Mouse (Mus musculus) liver, adult 2 months (tissue): ENCODE measurements around the gene Pik3c2g. TPM values are rescaled to one million over a fixed set of nuclear protein-coding genes. Genes with fewer than 3 reads are reported as not detected.
A peak's percentile ranks its signal among the peaks of the same experiment; 100 is the strongest.

Experiments used
- DNase-seq: peaks from one replicate; pipeline ENCODE4 v3.0.0-alpha.2; 2011; ENCODE audit warnings: low read depth, low spot score; ENCODE audit errors: extremely low read depth
- H3K27ac ChIP-seq: fragments of 200-500 bp; replicated peaks from 2 replicates; pipeline ENCODE4 v1.5.1; 2012; ENCODE audit warnings: low read depth, mild to moderate bottlenecking, control low read depth, inconsistent platforms, low read length; ENCODE audit not compliant: insufficient read depth
- H3K27me3 ChIP-seq: fragments of 200-500 bp; 2 replicates; pipeline ENCODE4 v1.6.1; 2012; ENCODE audit warnings: mild to moderate bottlenecking, moderate library complexity, low read length, inconsistent platforms; ENCODE audit not compliant: control insufficient read depth, insufficient read depth
- H3K36me3 ChIP-seq: fragments of 200-500 bp; 2 replicates; pipeline ENCODE4 v1.6.1; 2012; ENCODE audit warnings: low read length, inconsistent platforms; ENCODE audit not compliant: control insufficient read depth, insufficient read depth
- H3K4me1 ChIP-seq: fragments of 200-500 bp; 2 replicates; pipeline ENCODE4 v1.6.1; 2011; ENCODE audit warnings: low read length; ENCODE audit not compliant: control insufficient read depth, insufficient read depth
- H3K4me3 ChIP-seq: fragments of 200-500 bp; 2 replicates; pipeline ENCODE4 v1.5.1; 2011; ENCODE audit warnings: low read depth, mild to moderate bottlenecking, control low read depth, low read length, moderate library complexity; ENCODE audit not compliant: insufficient read depth
- H3K79me2 ChIP-seq: fragments of 200-500 bp; 2 replicates; pipeline ENCODE4 v1.6.1; 2012; ENCODE audit warnings: inconsistent platforms, mild to moderate bottlenecking, low read length, moderate library complexity; ENCODE audit not compliant: control insufficient read depth, insufficient read depth
- H3K9ac ChIP-seq: fragments of 200-500 bp; 2 replicates; pipeline ENCODE4 v1.6.1; 2012; ENCODE audit warnings: low read depth, mild to moderate bottlenecking, control low read depth, inconsistent platforms, low read length
- CTCF ChIP-seq: fragments of 200-500 bp; IDR thresholded peaks from 2 replicates; pipeline ENCODE4 v1.5.1; 2011; ENCODE audit warnings: low read depth, low read length, control low read depth
- POLR2A ChIP-seq: fragments of 200-500 bp; IDR thresholded peaks from 2 replicates; pipeline ENCODE4 v1.6.1; 2011; ENCODE audit warnings: low read length, control low read depth; ENCODE audit not compliant: insufficient read depth; ENCODE audit errors: extremely low read depth
- whole genome bisulfite sequencing: fragments of 180-500 bp; shearing (Covaris S2); methylation state at CpG from one replicate; pipeline ENCODE4 v1.1.7; 2018; 5-methylcytosine and 5-hydroxymethylcytosine counted together
- polyA plus RNA-seq: library from polyadenylated mRNA; depleted of rRNA; stranded (reverse); fragments of >200 nt; gene quantifications from 2 replicates; pipeline ENCODE4 v1.2.3, GENCODE M21; 2012
- total RNA-seq: library from RNA; depleted of rRNA; stranded (reverse); fragments of >200 nt; gene quantifications from 2 replicates; pipeline ENCODE4 v1.2.3, GENCODE M21; 2014

Gene Pik3c2g
- total and polyA plus RNA-seq, 2 experiments, result 6.4 to 26.6 TPM

DNA sequence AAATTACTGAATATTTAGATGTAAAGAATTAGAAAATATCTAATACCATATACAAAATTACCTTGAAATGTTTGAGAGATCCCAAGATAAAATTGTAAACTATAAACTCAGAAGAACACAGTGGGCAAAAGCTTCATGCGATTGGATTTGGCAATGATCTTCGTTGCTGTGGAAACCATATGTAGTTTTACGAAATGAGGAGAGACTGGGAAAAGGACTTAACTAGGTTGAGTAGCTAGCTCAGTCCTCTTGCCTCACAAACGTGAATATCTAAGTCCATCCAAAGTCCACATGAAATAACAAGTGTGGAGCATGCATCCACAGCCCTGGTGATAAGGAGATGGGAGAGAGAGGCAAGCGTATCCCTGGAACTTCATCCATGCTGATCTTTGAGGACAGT, 387.6 kb downstream of the Pik3c2g start:
- Histone ChIP-seq H3K79me2 (no peaks in the 10 kb centered on the region), H3K36me3 (no peaks in the 10 kb centered on the region), H3K27ac (no peak overlapping the region), H3K27me3 (no peaks in the 10 kb centered on the region), H3K4me1 (peaks cover 13% of the 10 kb centered on the region), H3K9ac (no peak overlapping the region), H3K4me3 (no peak overlapping the region)
- TF ChIP-seq CTCF, result no peak
- TF ChIP-seq POLR2A, result no peak
- no peak for DNase-seq
- WGBS, result 74% methylated on average over 5 of the region's 5 CpGs

DNA sequence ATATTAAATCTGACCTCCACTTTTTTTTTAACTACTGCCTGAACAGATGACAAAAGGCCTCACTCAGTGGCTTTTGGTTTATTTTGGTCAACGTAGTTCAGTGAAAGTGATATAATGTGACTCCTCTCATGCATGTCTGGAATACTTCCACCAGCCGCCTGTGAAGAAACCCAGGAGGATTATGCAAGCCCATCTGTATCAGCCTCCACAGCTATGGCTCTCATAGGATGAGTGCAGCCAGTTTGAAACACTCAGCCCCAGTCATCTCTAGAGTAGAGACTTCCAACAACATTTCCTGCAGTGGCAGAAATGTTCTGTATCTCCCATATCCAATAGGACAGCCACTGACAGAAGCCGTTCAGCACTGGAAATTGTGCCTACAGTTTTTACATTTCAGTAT, 391.1 kb downstream of the Pik3c2g start:
- H3K4me1 ChIP-seq, result peaks cover 12% of the 10 kb centered on the region
- no peak for TF ChIP-seq CTCF
- TF ChIP-seq POLR2A, result no peak
- no peak for DNase-seq
- no peak overlapping the region for H3K4me3 ChIP-seq
- WGBS, result 64% methylated on average over 3 of the region's 3 CpGs
- H3K27me3 ChIP-seq, result no peaks in the 10 kb centered on the region
- H3K36me3 ChIP-seq, result no peaks in the 10 kb centered on the region
- H3K9ac ChIP-seq, result no peak overlapping the region
- no peak overlapping the region for H3K27ac ChIP-seq
- no peaks in the 10 kb centered on the region for H3K79me2 ChIP-seq

DNA sequence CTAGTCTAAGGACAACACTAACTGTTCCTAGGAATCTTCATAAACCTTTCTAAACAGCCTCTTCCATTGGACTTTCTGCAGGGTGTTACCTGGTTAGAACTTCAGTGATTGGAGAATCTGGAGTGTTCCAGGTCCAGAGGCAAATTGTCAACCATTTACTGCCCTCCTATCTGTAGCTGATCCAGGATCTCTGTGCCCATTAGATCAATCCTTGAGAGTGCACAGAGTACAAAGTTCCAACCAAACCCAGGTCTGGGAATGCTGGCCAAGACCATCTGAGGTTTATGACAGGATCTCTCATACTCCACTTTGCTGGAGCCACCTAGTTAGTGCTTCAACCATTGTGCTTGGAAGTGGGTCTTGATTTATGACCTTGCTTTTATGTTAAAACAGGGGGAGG, 394.0 kb downstream of the Pik3c2g start:
- H3K4me3 ChIP-seq, result no peak overlapping the region
- no peaks in the 10 kb centered on the region for H3K27me3 ChIP-seq
- DNase-seq, result peak; percentile 38
- TF ChIP-seq CTCF (no peak), POLR2A (no peak)
- H3K4me1 ChIP-seq, result peaks cover 8% of the 10 kb centered on the region; the same call in 1 of the 2 replicates
- no peaks in the 10 kb centered on the region for H3K79me2 ChIP-seq
- no peak overlapping the region for H3K27ac ChIP-seq
- H3K9ac ChIP-seq, result no peak overlapping the region
- no peaks in the 10 kb centered on the region for H3K36me3 ChIP-seq

DNA sequence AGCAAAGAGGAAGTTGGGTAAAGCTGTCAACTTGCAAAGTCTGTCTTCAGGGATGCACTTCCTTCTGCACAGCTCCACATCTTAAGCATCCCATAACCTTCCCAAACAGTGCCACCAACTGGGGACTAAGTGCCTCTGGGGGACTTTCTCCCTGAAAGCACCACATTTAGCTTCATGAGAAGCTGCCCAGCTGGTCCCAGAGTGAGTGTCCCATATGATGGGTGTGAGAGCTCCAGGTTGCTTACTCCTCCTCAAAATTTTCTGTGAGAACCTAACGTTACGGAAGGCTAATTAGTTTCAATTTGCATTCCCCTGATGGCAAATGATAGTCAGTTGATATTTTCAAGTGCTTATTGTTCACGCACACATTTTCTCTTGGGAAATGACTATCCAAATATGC, 397.0 kb downstream of the Pik3c2g start:
- DNase-seq, result no peak
- H3K27ac ChIP-seq, result no peak overlapping the region
- no peak overlapping the region for H3K9ac ChIP-seq
- H3K79me2 ChIP-seq, result no peaks in the 10 kb centered on the region
- H3K4me3 ChIP-seq, result no peak overlapping the region
- H3K36me3 ChIP-seq, result no peaks in the 10 kb centered on the region
- peaks cover 8% of the 10 kb centered on the region; the same call in 1 of the 2 replicates for H3K4me1 ChIP-seq
- H3K27me3 ChIP-seq, result no peaks in the 10 kb centered on the region
- TF ChIP-seq POLR2A (no peak), CTCF (no peak)
- 95% methylated on average over 3 of the region's 3 CpGs for WGBS

DNA sequence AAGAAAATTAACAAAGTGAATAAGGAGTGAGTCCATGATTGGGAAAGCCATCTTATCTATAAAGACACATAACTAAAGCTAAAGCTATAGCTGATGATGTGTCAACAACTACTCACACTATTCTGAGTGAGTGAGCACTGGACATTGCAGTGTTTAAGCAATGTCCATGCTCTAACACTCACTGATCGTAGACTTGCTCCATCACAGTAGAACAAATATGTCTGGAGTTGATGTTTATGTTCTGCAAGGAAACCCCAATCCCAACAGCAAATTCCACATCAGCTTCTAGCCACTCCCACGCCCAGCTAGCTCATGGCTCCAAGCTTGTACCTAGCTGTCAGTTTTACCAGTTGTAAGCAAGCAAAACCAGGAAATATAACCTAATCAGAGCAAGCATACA, 399.5 kb downstream of the Pik3c2g start:
- Histone ChIP-seq H3K79me2 (no peaks in the 10 kb centered on the region), H3K4me1 (no peaks in the 10 kb centered on the region), H3K27me3 (no peaks in the 10 kb centered on the region), H3K36me3 (no peaks in the 10 kb centered on the region), H3K27ac (no peak overlapping the region), H3K4me3 (no peak overlapping the region), H3K9ac (no peak overlapping the region)
- TF ChIP-seq POLR2A (no peak), CTCF (no peak)
- DNase-seq, result no peak
- WGBS, result 89% methylated on average over 2 of the region's 2 CpGs

DNA sequence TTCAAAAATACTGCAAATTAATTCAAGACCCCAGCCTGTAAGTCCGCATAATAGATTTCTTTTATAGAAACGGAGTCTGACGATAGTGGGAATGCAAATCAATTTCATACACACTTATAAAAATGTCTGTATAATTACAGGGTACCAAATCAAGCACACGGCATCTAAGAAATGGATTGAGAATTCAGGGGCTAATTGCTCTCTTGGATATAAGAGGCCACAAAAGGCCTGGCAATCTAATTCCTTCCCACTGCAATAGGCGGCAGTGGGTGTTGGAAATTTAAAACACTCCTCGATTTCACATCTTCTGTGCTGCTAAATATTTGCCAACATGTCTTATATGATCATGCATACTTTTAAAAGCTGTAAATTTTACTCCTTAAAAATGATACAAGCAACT, 402.1 kb downstream of the Pik3c2g start:
- H3K79me2 ChIP-seq, result no peaks in the 10 kb centered on the region
- TF ChIP-seq CTCF (no peak), POLR2A (no peak)
- no peak overlapping the region for H3K27ac ChIP-seq
- H3K4me3 ChIP-seq, result no peak overlapping the region
- H3K27me3 ChIP-seq, result no peaks in the 10 kb centered on the region
- no peak for DNase-seq
- WGBS, result 96% methylated on average over 6 of the region's 6 CpGs
- no peak overlapping the region for H3K9ac ChIP-seq
- H3K4me1 ChIP-seq, result no peaks in the 10 kb centered on the region
- no peaks in the 10 kb centered on the region for H3K36me3 ChIP-seq
